9 mouse cellular contexts compared by ENCODE assay signal in genomic region chr2:156356031-156356430, GRCm38 (mm10). TPM values are rescaled to one million over a fixed set of nuclear protein-coding genes. Genes with fewer than 3 reads are reported as not detected.
DNase-seq lines count a peak whose midpoint lies in the region; ATAC-seq and TF ChIP-seq lines count a peak whose summit lies in the region.
"Had no signal": no experiment of that assay in that cellular context is flagged by ENCODE, and none has a peak within 500 bp of the region (broad histone marks: within the 10 kb centered on the region; RNA-seq: fewer than 3 reads in every experiment).

No protein-coding gene starts in this region.

- DNase-seq in kidney, adult 2 months, result peak; percentile 96
- peak; percentile 7 for DNase-seq in Patski (ENCODE audit: low read depth, low spot score)
- DNase-seq in cerebellum, adult 8-10 months, result peak; percentile 22
- peak; percentile 87 to 92 for DNase-seq in kidney, postnatal 36 days
- no peak for DNase-seq in urinary bladder, postnatal 36 days (ENCODE audit: low spot score in 2 of 2)
- no peak for DNase-seq in spleen, postnatal 4 days (ENCODE audit: low spot score in 2 of 2)

- in situ Hi-C loops in Patski (cut with MboI; ENCODE audit: low pct_unique_long_range_greater_than_20kb), result no loop called here

- TF ChIP-seq CTCF in kidney, adult 2 months (conservative IDR thresholded peaks at IDR 0.05; ENCODE audit: insufficient read depth, insufficient read length, low read depth, low read length), result no peak
- no peak for TF ChIP-seq CTCF in Patski (IDR thresholded peaks at IDR 0.05)

- no peak overlapping the region for H3K4me3 ChIP-seq in kidney, adult 2 months (ENCODE audit: insufficient read depth, low read depth, low read length)
- H3K4me3 ChIP-seq in kidney, embryonic 15.5 days (replicated peaks), result no peak overlapping the region
- H3K4me3 ChIP-seq: midbrain, embryonic 12.5 days had no signal

- no peak for ATAC-seq in kidney, embryonic 15.5 days (replicated peaks; ENCODE audit: low FRiP score)
- ATAC-seq in Patski, result no peak
- no peak for ATAC-seq in monocyte, adult 5-6 weeks (replicated peaks; ENCODE audit: insufficient number of reproducible peaks, low FRiP score, low TSS enrichment, poor library complexity, severe bottlenecking)

- no peaks in the 10 kb centered on the region for H3K4me1 ChIP-seq in kidney, adult 2 months (ENCODE audit: control insufficient read depth, insufficient read depth, low read length)
- H3K4me1 ChIP-seq in kidney, embryonic 15.5 days, result peaks cover 10% of the 10 kb centered on the region

- no peak for TF ChIP-seq POLR2A in kidney, adult 2 months (IDR thresholded peaks at IDR 0.05; ENCODE audit: low read depth, low read length)

- H3K36me3 ChIP-seq in kidney, adult 2 months (ENCODE audit: control insufficient read depth, insufficient read depth, low read length), result no peaks in the 10 kb centered on the region
- no peaks in the 10 kb centered on the region for H3K36me3 ChIP-seq in kidney, embryonic 15.5 days
- H3K36me3 ChIP-seq: midbrain, embryonic 12.5 days had no signal

- H3K27me3 ChIP-seq in kidney, adult 2 months (replicated peaks; ENCODE audit: control insufficient read depth, insufficient read depth, low read length), result no peaks in the 10 kb centered on the region
- no peaks in the 10 kb centered on the region for H3K27me3 ChIP-seq in kidney, embryonic 15.5 days
- no peaks in the 10 kb centered on the region for H3K27me3 ChIP-seq in Patski
- H3K27me3 ChIP-seq: midbrain, embryonic 12.5 days had no signal

- CTCF ChIA-PET in Patski (lab: Charles Lee), result no interaction called here

- WGBS in kidney, adult 2 months, result 22% methylated on average over 7 of the region's 7 CpGs
- WGBS in kidney, embryonic 15.5 days, result 57% methylated on average over 7 of the region's 7 CpGs

- peak overlapping the region; percentile 92 for H3K27ac ChIP-seq in kidney, adult 2 months (ENCODE audit: insufficient read depth, low read depth, low read length)
- no peak overlapping the region for H3K27ac ChIP-seq in kidney, embryonic 15.5 days
- H3K27ac ChIP-seq: midbrain, embryonic 12.5 days had no signal

- POLR2A ChIA-PET in Patski (lab: Charles Lee), result interaction anchor here (1.2 kb wide), 1 partner anchor 9 kb away, joined by 4 read pairs; no protein-coding TSS in a partner anchor

- no peaks in the 10 kb centered on the region for H3K9me3 ChIP-seq in kidney, embryonic 15.5 days (replicated peaks)
- H3K9me3 ChIP-seq: midbrain, embryonic 12.5 days had no signal

- no peak overlapping the region for H3K9ac ChIP-seq in kidney, embryonic 15.5 days
- H3K9ac ChIP-seq: midbrain, embryonic 12.5 days had no signal

- H3K4me2 ChIP-seq in kidney, embryonic 15.5 days, result no peak overlapping the region
- H3K4me2 ChIP-seq: midbrain, embryonic 12.5 days had no signal

RNA-seq across cellular contexts. Expression of gene Scand1, which starts 43.5 kb away (rescaled TPM):
- polyA plus RNA-seq in kidney, adult 2 months (2012; rRNA removed), result 154 and 230 TPM in 2 replicates
- 68.7 and 71.1 TPM in 2 replicates for polyA plus RNA-seq in kidney, embryonic 15.5 days (2015; fragmentation: Nextera tagmentation; extraction: Ambion mirVana)
- 98.7 TPM for polyA plus RNA-seq in Patski (2021)
- 4.8 to 57.7 TPM (median 47.6 TPM) in 3 replicates for total RNA-seq in monocyte, adult 5-6 weeks (2017)

RNA-seq across cellular contexts. Expression of gene Cnbd2, which starts 43.9 kb away (rescaled TPM):
- polyA plus RNA-seq in kidney, adult 2 months (2012; rRNA removed), result 2.5 and 2.8 TPM in 2 replicates
- polyA plus RNA-seq in kidney, embryonic 15.5 days (2015; fragmentation: Nextera tagmentation; extraction: Ambion mirVana), result 6.3 TPM in 2 replicates
- 4.8 TPM for polyA plus RNA-seq in Patski (2021)
- 11.2 to 25.2 TPM (median 23.5 TPM) in 3 replicates for total RNA-seq in monocyte, adult 5-6 weeks (2017)

Comparison
In these comparisons a context has a peak if more than half of its experiments do, and no peak if none do; other contexts are left out.
1. DNase-seq: peak in kidney, adult 2 months (single experiment), Patski (single experiment), cerebellum, adult 8-10 months (single experiment) and kidney, postnatal 36 days (2 of 2); none in urinary bladder, postnatal 36 days (0 of 2) and spleen, postnatal 4 days (0 of 2).